Mouse (Mus musculus) heart, postnatal 10 days (tissue): ENCODE measurements around the gene Dnah11. TPM values are rescaled to one million over a fixed set of nuclear protein-coding genes. Genes with fewer than 3 reads are reported as not detected.

Experiments used
- DNase-seq, 2 experiments: peaks; one replicate each; pipeline ENCODE4 v3.0.0; 2021
- intact Hi-C: fragments of 180-260 bp; cut with DNase I; formaldehyde crosslinking; loops from one replicate; pipeline ENCODE4 v1.15.1; 2025
- total RNA-seq, 2 experiments: library from RNA; stranded (reverse); gene quantifications; 2 replicates each; pipeline ENCODE4 v1.2.3; 2021

Dnah11 gene
- total RNA-seq, 2 experiments from 2014 or later: not detected

GRCm38 (mm10) chr12:117878341-117878740, 320.5 kb downstream of the Dnah11 start:
- intact Hi-C loops: no loop called here
- no peak for DNase-seq

GRCm38 (mm10) chr12:117872265-117872664, 326.6 kb downstream of the Dnah11 start:
- DNase-seq: no peak
- intact Hi-C loops: no loop called here

- intact Hi-C loops: no loop called here
- DNase-seq: no peak
These were observed 330.9 kb downstream of the Dnah11 start for GRCm38 (mm10) chr12:117867708-117868564.

DNA sequence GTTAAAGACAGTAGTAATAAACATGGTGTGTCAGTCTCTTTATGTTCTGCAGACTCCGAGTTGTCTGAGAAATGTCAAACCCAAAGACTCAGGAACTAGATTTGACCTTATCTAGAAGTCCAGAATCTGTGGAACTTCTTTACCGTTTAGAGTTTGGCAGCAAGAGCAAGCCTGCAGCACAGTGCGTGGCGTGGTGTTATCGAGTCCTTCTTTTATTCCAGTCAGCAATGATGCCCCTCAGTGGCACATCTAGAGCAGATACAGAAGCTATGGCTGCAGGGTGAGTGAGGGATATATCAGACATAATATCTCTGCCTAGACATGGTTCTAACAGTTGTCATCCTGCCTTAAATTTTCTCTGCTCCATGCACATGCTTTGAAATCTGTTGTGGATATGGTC, 336.2 kb downstream of the Dnah11 start:
- intact Hi-C loops: no loop called here
- no peak for DNase-seq

DNA sequence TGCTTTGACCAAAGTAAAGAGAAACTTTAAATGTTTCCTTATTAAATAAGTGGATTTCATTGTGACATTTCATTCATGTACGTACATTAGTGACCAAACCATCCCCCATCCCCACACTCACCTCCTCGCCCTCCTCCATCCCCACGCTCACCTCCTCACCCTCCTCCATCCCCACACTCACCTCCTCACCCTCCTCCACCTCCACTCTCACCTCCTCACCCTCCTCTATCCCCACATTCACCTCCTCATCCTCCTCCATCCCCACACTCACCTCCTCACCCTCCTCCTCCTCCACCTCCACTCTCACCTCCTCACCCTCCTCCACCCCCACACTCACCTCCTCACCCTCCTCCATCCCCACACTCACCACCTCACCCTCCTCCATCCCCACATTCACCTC, 337.6 kb downstream of the Dnah11 start:
- intact Hi-C loops: no loop called here
- no peak for DNase-seq

GRCm38 (mm10) chr12:117860840-117861239, 338.0 kb downstream of the Dnah11 start:
- no peak for DNase-seq
- intact Hi-C loops: no loop called here

DNA sequence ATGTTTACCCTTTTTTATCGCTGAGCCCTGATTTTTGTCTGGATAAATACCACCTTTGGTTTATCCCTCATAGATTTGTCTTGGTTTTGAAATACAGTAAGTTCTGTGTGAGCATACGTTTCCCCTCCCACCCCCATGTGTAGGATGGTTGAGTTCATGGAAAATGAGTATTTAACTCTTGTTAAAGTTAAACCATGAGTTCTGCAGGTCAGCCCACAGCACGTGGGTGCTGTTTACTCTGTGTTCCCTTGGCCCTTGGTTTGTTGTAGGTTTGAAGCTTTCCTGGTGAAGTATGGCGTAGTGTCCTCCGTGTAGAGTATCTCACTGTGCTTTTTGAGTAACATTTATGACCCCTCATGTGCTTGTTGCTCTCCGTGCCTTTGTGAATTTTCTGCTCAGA, 341.0 kb downstream of the Dnah11 start:
- intact Hi-C loops: no loop called here
- DNase-seq: no peak

GRCm38 (mm10) chr12:117857023-117857422, 341.8 kb downstream of the Dnah11 start:
- DNase-seq: no peak
- intact Hi-C loops: no loop called here

DNA sequence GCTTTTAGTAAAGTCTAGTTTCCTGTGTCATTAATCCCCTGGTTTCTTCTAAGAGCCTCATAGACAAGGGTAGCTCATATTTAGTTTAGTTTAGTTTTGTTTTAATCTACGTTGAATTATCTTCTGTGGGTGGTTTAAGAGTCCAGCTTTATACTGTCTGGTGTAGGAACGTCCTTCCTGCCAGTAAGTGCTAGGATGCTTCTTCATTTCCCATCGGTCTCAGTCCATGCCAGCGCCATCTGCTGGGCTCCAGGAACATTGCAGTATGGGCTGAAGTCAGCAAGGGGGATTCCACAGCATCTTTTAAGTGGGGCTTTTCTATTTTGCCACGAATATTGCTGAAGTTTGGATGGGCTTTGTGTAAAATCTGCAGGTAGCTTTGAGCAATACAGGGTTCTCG, 345.5 kb downstream of the Dnah11 start:
- intact Hi-C loops: loop anchor here (1.0 to 5.0 kb wide), 4 partner anchors 33 to 466 kb away; no protein-coding TSS in a partner anchor
- peak; percentile 52 to 72 for DNase-seq

DNA sequence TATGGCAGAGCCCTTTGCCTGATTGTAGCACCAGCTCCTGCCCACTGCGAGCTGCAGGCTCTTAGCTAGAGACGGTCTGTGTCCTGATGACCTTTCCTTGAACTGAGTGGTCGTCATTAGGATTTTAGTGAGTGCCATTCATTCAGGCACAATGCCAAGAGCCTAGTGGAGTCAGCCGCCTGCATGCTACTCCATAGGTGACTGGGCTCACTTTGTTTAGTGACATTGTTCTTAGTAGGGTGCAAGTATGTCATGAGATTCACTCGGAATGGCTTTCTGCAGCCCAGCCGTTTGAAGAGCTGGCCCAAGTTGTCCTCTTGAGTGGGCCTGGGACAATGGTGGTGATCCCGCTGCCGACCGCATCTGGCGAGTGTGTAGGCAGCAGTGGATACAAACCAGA, 348.4 kb downstream of the Dnah11 start:
- no peak for DNase-seq

GRCm38 (mm10) chr12:117848621-117849020, 350.2 kb downstream of the Dnah11 start:
- DNase-seq: no peak
- intact Hi-C loops: loop anchor here (10.0 kb wide), 1 partner anchor 446 kb away; no protein-coding TSS in a partner anchor

More for the DNA sequence above, 348.4 kb downstream of the Dnah11 start:
- intact Hi-C loops: loop anchor here (5.0 kb wide), 3 partner anchors 78 to 463 kb away; no protein-coding TSS in a partner anchor

- DNase-seq: no peak
- intact Hi-C loops: loop anchor here (10.0 kb wide), 1 partner anchor 450 kb away; no protein-coding TSS in a partner anchor
These were observed 353.9 kb downstream of the Dnah11 start for GRCm38 (mm10) chr12:117844917-117845316.

DNA sequence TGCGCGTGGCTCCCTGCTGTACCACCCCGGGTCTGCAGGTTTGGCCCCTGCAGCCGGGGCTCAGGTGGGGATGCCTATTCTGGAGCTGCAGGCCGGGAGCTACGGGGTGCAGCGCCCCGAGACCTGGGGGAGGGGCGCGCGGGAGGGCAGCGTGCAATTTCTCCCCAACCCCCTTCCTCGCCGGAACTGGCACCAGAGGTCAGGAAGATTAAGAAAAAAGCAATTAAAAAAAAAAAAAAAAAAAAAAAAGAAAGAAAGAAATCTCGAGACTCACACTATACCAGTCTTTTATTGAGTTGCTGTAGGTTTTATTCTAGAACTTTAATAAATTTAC, 354.8 kb downstream of the Dnah11 start:
- intact Hi-C loops: loop anchor here (10.0 kb wide), 1 partner anchor 451 kb away; no protein-coding TSS in a partner anchor
- no peak for DNase-seq

GRCm38 (mm10) chr12:117843302-117844074, 355.4 kb downstream of the Dnah11 start:
- intact Hi-C loops: loop anchor here (10.0 kb wide), 1 partner anchor 451 kb away; no protein-coding TSS in a partner anchor
- peak; percentile 63 to 70 for DNase-seq

GRCm38 (mm10) chr12:117842676-117843075, 356.2 kb downstream of the Dnah11 start:
- intact Hi-C loops: loop anchor here (10.0 kb wide), 1 partner anchor 452 kb away; no protein-coding TSS in a partner anchor
- no peak for DNase-seq

- DNase-seq: no peak
- intact Hi-C loops: loop anchor here (10.0 kb wide), 1 partner anchor 454 kb away; no protein-coding TSS in a partner anchor
These were observed 358.1 kb downstream of the Dnah11 start for GRCm38 (mm10) chr12:117840705-117841104.

GRCm38 (mm10) chr12:117837376-117837775, 361.5 kb downstream of the Dnah11 start:
- no peak for DNase-seq
- intact Hi-C loops: no loop called here

GRCm38 (mm10) chr12:117835371-117835770, 363.5 kb downstream of the Dnah11 start:
- intact Hi-C loops: no loop called here
- no peak for DNase-seq

GRCm38 (mm10) chr12:117834652-117835051, 364.2 kb downstream of the Dnah11 start:
- no peak for DNase-seq
- intact Hi-C loops: no loop called here

- DNase-seq: no peak
- intact Hi-C loops: no loop called here
These were observed 366.7 kb downstream of the Dnah11 start for GRCm38 (mm10) chr12:117832190-117832589.

GRCm38 (mm10) chr12:117831351-117831961, 367.4 kb downstream of the Dnah11 start:
- no peak for DNase-seq
- intact Hi-C loops: no loop called here
